Mouse (Mus musculus): Measurements from ENCODE around the gene Lzts3.

The Lzts3 gene

GRCm38 (mm10) chr2:130583902-130584560, 58.6 kb downstream of the Lzts3 start:
- intact Hi-C loops (cut with DNase I), result no loop called here

Data from adrenal gland (tissue).